Mouse (Mus musculus) cerebral cortex, adult 2 months (tissue): ENCODE measurements around the gene Add2.

Experiments
- WGBS: fragments of 180-500 bp; shearing (Covaris S2); methylation state at CpG from one replicate; pipeline ENCODE4 v1.1.7; 2018; 5-methylcytosine and 5-hydroxymethylcytosine counted together

Gene Add2

GRCm38 (mm10) chr6:86085518-86085917, 57.0 kb downstream of the Add2 start:
- 70% methylated on average over 6 of the region's 6 CpGs for WGBS

GRCm38 (mm10) chr6:86086851-86087571, 58.5 kb downstream of the Add2 start:
- 21% methylated on average over 9 of the region's 9 CpGs for WGBS

- 22% methylated on average over 3 of the region's 3 CpGs for WGBS
Observed at GRCm38 (mm10) chr6:86087813-86088212, 59.3 kb downstream of the Add2 start.

- WGBS = 61% methylated on average over 10 of the region's 10 CpGs
Observed at GRCm38 (mm10) chr6:86094202-86094838, 65.8 kb downstream of the Add2 start.

GRCm38 (mm10) chr6:86095518-86095917, 67.0 kb downstream of the Add2 start:
- 75% methylated on average over 5 of the region's 5 CpGs for WGBS

- 62% methylated on average over 10 of the region's 10 CpGs for WGBS
Observed at GRCm38 (mm10) chr6:86096733-86097132, 68.3 kb downstream of the Add2 start.

GRCm38 (mm10) chr6:86097155-86097554, 68.7 kb downstream of the Add2 start:
- WGBS = 39% methylated on average over 4 of the region's 4 CpGs

- WGBS = 55% methylated on average over 4 of the region's 4 CpGs
Observed at GRCm38 (mm10) chr6:86099003-86099402, 70.5 kb downstream of the Add2 start.

GRCm38 (mm10) chr6:86101451-86101850, 73.0 kb downstream of the Add2 start:
- WGBS = 58% methylated on average over 5 of the region's 5 CpGs

GRCm38 (mm10) chr6:86102874-86103273, 74.4 kb downstream of the Add2 start:
- 62% methylated on average over 5 of the region's 5 CpGs for WGBS

- 52% methylated on average over 4 of the region's 4 CpGs for WGBS
Observed at GRCm38 (mm10) chr6:86103614-86104013, 75.1 kb downstream of the Add2 start.

- WGBS = 49% methylated on average over 4 of the region's 4 CpGs
Observed at GRCm38 (mm10) chr6:86104719-86105118, 76.2 kb downstream of the Add2 start.

GRCm38 (mm10) chr6:86106045-86106444, 77.6 kb downstream of the Add2 start:
- 80% methylated on average over 12 of the region's 12 CpGs for WGBS

GRCm38 (mm10) chr6:86107101-86107500, 78.6 kb downstream of the Add2 start:
- WGBS = 80% methylated on average over 4 of the region's 4 CpGs

GRCm38 (mm10) chr6:86115843-86116242, 87.4 kb downstream of the Add2 start:
- WGBS = 56% methylated on average over 3 of the region's 3 CpGs

- WGBS = 92% methylated on average over 4 of the region's 4 CpGs
Observed at GRCm38 (mm10) chr6:86123057-86123456, 94.6 kb downstream of the Add2 start.

- WGBS = 63% methylated on average over 4 of the region's 4 CpGs
Observed at GRCm38 (mm10) chr6:86125761-86126160, 97.3 kb downstream of the Add2 start.

- 55% methylated on average over 2 of the region's 2 CpGs for WGBS
Observed at GRCm38 (mm10) chr6:86126953-86127581, 98.6 kb downstream of the Add2 start.

GRCm38 (mm10) chr6:86128504-86128903, 100.0 kb downstream of the Add2 start:
- WGBS = 37% methylated on average over 4 of the region's 4 CpGs

- WGBS = 71% methylated on average over 9 of the region's 9 CpGs
Observed at GRCm38 (mm10) chr6:86129872-86130498, 101.5 kb downstream of the Add2 start.

- 67% methylated on average over 1 of the region's 1 CpGs for WGBS
Observed at GRCm38 (mm10) chr6:86133882-86134281, 105.4 kb downstream of the Add2 start.

- 89% methylated on average over 3 of the region's 3 CpGs for WGBS
Observed at GRCm38 (mm10) chr6:86136206-86136605, 107.7 kb downstream of the Add2 start.
